Mouse (Mus musculus) midbrain, embryonic 10.5 days (tissue): Measurements from ENCODE around the gene Zfp740. TPM values are rescaled to one million over a fixed set of nuclear protein-coding genes. Genes with fewer than 3 reads are reported as not detected.
A peak's percentile ranks its signal among the peaks of the same experiment; 100 is the strongest.
"Not testable (repeated sequence)": the region's sequence is repeated elsewhere in the genome, so short reads cannot be mapped to it uniquely, and the experiment has no call there.

Experiments used
- DNase-seq: peaks from one replicate; pipeline ENCODE4 v3.0.0-alpha.2; 2017; ENCODE audit warnings: low spot score
- H3K27ac ChIP-seq: fragments of 300-500 bp; sonication (generic); replicated peaks from 2 replicates; pipeline ENCODE4 v1.5.1; 2016; ENCODE audit warnings: mild to moderate bottlenecking
- H3K27me3 ChIP-seq: fragments of 300-500 bp; sonication (generic); 2 replicates; pipeline ENCODE4 v1.6.1; 2016; ENCODE audit warnings: low read depth, mild to moderate bottlenecking; ENCODE audit not compliant: poor library complexity, severe bottlenecking
- H3K36me3 ChIP-seq: fragments of 300-500 bp; sonication (generic); 2 replicates; pipeline ENCODE4 v1.6.1; 2016; ENCODE audit warnings: mild to moderate bottlenecking, moderate library complexity
- H3K4me1 ChIP-seq: fragments of 300-500 bp; sonication (generic); 2 replicates; pipeline ENCODE4 v1.6.1; 2016
- H3K4me3 ChIP-seq: fragments of 300-500 bp; sonication (generic); 2 replicates; pipeline ENCODE4 v1.5.1; 2016; ENCODE audit warnings: mild to moderate bottlenecking, moderate library complexity
- H3K9me3 ChIP-seq: fragments of 300-500 bp; sonication (generic); replicated peaks from 2 replicates; pipeline ENCODE4 v1.6.1; 2016; ENCODE audit warnings: mild to moderate bottlenecking
- WGBS: fragments of 180-500 bp; shearing (Covaris S2); methylation state at CpG from one replicate; pipeline ENCODE4 v1.1.7; 2016; 5-methylcytosine and 5-hydroxymethylcytosine counted together
- polyA plus RNA-seq: library from polyadenylated mRNA; unstranded; fragments of >200 nt; fragmentation: Nextera tagmentation; extraction: Ambion mirVana; gene quantifications from 2 replicates; pipeline ENCODE4 v1.2.1, GENCODE M21; 2016

Gene Zfp740
- 63.0 and 72.4 TPM in 2 replicates for polyA plus RNA-seq

- Histone ChIP-seq H3K4me1 (peaks cover 33% of the 10 kb centered on the region), H3K4me3 (peak within 1 kb of the TSS; percentile 84), H3K36me3 (peaks cover 36% of the 10 kb centered on the region), H3K9me3 (no peaks in the 10 kb centered on the region), H3K27me3 (no peaks in the 10 kb centered on the region), H3K27ac (peak within 1 kb of the TSS; percentile 98)
- DNase-seq = peak; percentile 98
- under 1% methylated on average over 54 of the region's 68 CpGs for WGBS
Measured at GRCm38 (mm10) chr15:102202971-102203834, at the start of gene Zfp740. Zfp740 (plus strand) TSS chr15:102203249.

GRCm38 (mm10) chr15:102155006-102155405 lies 48.0 kb upstream of the Zfp740 start:
- H3K4me1 ChIP-seq = peaks cover 46% of the 10 kb centered on the region
- not testable (repeated sequence) for H3K9me3 ChIP-seq, H3K27me3 ChIP-seq, H3K36me3 ChIP-seq, H3K27ac ChIP-seq, DNase-seq, H3K4me3 ChIP-seq
- 95% methylated on average over 6 of the region's 6 CpGs for WGBS

GRCm38 (mm10) chr15:102156836-102157235 lies 46.2 kb upstream of the Zfp740 start:
- WGBS = 29% methylated on average over 20 of the region's 20 CpGs
- Histone ChIP-seq H3K27me3 (no peaks in the 10 kb centered on the region), H3K4me1 (peaks cover 46% of the 10 kb centered on the region), H3K36me3 (no peaks in the 10 kb centered on the region), H3K4me3 (0 out of 2 replicates have a peak overlapping the region, but pooled peaks have one; percentile 14), H3K27ac (peak overlapping the region; percentile 82), H3K9me3 (no peaks in the 10 kb centered on the region)
- peak; percentile 57 for DNase-seq

GRCm38 (mm10) chr15:102160415-102161060 lies 42.5 kb upstream of the Zfp740 start:
- Histone ChIP-seq H3K27ac (0 out of 2 replicates have a peak overlapping the region, but pooled peaks have one; percentile 30), H3K4me1 (peaks cover 34% of the 10 kb centered on the region), H3K9me3 (no peaks in the 10 kb centered on the region), H3K36me3 (no peaks in the 10 kb centered on the region), H3K27me3 (no peaks in the 10 kb centered on the region), H3K4me3 (no peak overlapping the region)
- 59% methylated on average over 27 of the region's 27 CpGs for WGBS
- DNase-seq = no peak

DNA sequence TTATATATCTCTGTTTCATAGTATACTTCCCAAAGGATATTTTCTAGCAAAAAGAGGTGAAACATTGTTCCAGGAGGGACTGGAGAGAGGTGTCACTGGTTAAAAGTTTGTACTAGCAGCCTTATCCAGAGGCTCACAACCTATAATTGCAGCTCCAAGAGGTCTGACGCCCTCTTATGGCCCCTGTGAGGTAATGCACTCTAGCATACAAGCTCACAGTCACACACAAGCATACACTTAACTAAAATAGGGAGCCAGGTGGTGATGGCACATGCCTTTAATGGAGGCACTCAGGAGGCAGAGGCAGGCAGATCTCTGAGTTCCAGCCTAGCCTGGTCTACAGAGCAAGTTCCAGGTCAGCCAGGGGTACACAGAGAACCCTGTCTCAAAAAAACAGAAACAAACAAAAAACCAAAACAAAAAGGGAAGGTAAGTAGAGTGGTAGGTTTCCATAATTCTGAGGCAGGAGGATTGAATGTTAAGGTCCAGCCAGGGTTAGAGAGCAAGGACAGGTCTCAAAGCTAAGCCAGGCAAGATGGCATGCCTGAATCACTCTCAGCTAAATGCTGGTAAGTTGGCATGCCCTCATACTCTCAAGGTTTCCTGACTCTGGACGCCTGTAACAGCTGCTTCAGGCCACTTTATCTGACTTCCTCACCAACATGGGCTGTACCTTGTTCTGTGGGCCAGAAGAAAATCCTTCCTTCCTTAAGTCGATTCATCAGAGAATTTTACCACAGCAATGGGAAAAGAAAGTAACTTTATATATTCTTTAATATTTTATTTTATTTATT lies 39.0 kb upstream of the Zfp740 start:
- Histone ChIP-seq H3K4me1 (peaks cover 6% of the 10 kb centered on the region; the same call in 1 of the 2 replicates), H3K36me3 (no peaks in the 10 kb centered on the region), H3K9me3 (no peaks in the 10 kb centered on the region), H3K4me3 (no peak overlapping the region), H3K27me3 (no peaks in the 10 kb centered on the region), H3K27ac (no peak overlapping the region)
- 64% methylated on average over 3 of the region's 3 CpGs for WGBS
- DNase-seq = no peak

DNA sequence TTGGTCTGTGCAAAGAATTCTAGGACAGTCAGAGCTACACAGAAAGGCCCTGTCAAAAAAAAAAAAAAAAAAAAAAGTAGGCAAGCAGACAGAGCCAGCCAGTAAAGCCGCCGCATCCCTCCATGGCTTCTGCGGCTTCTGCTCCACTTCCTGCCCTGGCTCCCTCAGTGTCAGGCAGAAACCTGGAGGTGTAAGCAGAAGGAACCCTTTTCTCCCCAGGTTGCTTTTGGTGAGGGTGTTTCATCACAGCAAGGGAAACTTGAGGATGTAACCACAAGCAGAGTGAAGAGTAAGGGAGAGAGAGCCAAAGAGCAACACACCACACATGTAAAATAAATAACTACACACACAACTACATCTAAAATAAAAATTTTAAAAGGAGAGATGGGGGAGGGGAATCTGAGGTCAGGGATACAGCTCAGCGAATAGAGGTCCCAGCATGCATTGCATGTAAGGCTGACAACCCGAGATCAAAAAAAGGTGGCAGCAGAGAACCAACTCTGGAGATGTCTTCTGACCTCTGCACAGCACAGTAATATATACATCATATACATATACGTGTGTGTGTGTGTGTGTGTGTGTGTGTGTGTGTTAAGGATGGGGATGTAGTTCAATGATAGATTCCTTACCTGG lies 37.5 kb upstream of the Zfp740 start:
- DNase-seq = no peak
- peaks cover 4% of the 10 kb centered on the region; the same call in 1 of the 2 replicates for H3K4me1 ChIP-seq
- H3K27me3 ChIP-seq = no peaks in the 10 kb centered on the region
- no peaks in the 10 kb centered on the region for H3K9me3 ChIP-seq
- H3K4me3 ChIP-seq = no peak overlapping the region
- 61% methylated on average over 6 of the region's 6 CpGs for WGBS
- H3K36me3 ChIP-seq = no peaks in the 10 kb centered on the region
- H3K27ac ChIP-seq = no peak overlapping the region

- 71% methylated on average over 6 of the region's 6 CpGs for WGBS
- Histone ChIP-seq H3K4me3 (no peak overlapping the region), H3K36me3 (no peaks in the 10 kb centered on the region), H3K9me3 (no peaks in the 10 kb centered on the region), H3K27me3 (no peaks in the 10 kb centered on the region), H3K4me1 (no peaks in the 10 kb centered on the region), H3K27ac (no peak overlapping the region)
- no peak for DNase-seq
Measured at GRCm38 (mm10) chr15:102167620-102168021, 35.4 kb upstream of the Zfp740 start.

- 76% methylated on average over 2 of the region's 2 CpGs for WGBS
Measured at GRCm38 (mm10) chr15:102169064-102169463, 34.0 kb upstream of the Zfp740 start.

DNA sequence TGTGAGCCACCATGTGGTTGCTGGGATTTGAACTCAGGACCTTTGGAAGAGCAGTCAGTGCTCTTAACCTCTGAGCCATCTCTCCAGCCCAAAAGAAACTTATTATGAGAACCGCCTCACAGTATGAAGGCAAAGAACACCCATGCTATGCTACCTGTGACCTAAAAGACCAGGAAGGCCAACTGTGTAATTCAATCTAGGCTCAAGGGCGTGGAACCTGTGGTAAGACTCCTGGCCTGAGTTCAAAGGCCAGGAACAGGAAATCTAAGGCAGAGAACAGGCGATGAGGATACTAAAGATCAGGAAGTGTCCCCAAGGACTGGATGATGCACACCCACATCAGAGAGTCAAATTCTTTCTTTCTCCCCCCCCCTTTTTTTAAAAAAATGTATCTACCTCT lies 29.5 kb upstream of the Zfp740 start:
- Histone ChIP-seq H3K27ac (no peak overlapping the region), H3K36me3 (no peaks in the 10 kb centered on the region), H3K9me3 (no peaks in the 10 kb centered on the region), H3K4me3 (no peak overlapping the region), H3K4me1 (no peaks in the 10 kb centered on the region), H3K27me3 (no peaks in the 10 kb centered on the region)
- no peak for DNase-seq
- WGBS = 83% methylated on average over 3 of the region's 3 CpGs

More at GRCm38 (mm10) chr15:102169064-102169463, 34.0 kb upstream of the Zfp740 start:
- H3K36me3 ChIP-seq = no peaks in the 10 kb centered on the region
- no peaks in the 10 kb centered on the region for H3K9me3 ChIP-seq
- no peak overlapping the region for H3K27ac ChIP-seq
- no peaks in the 10 kb centered on the region for H3K4me1 ChIP-seq
- no peak for DNase-seq
- H3K27me3 ChIP-seq = no peaks in the 10 kb centered on the region
- H3K4me3 ChIP-seq = no peak overlapping the region

DNA sequence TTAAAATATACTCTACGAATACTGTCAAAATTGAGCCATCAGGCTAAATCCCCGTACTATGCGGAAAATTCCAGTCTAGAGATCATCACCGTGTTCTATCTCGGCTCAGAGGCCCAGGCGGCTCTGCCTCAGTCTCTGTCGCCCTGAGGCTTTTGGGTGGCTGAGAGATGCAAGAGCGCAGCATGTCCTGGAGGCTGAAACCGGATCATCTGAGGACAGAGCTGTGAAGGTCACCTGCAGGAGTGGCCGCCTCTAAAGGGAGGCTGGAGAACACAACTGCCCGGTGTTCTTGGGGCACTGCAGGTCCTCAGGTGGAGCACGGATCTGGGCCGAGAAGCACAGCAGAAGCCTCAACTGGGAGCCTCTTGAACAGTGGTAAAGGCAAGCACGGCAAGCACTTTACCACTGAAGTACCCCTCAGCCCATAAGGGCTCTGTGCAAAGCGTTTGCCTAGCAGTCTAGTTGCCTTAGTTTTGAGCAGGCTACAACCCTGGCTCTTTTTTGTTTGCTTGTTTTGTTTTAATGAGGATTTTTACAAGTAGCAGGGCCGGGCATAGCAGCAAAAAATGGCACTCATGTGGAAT lies 27.2 kb upstream of the Zfp740 start:
- 91% methylated on average over 16 of the region's 16 CpGs for WGBS
- no peaks in the 10 kb centered on the region for H3K9me3 ChIP-seq
- H3K4me1 ChIP-seq = no peaks in the 10 kb centered on the region
- no peak overlapping the region for H3K27ac ChIP-seq
- DNase-seq = no peak
- H3K36me3 ChIP-seq = 0 out of 2 replicates have a peak, but pooled peaks cover 3% of the 10 kb centered on the region
- H3K27me3 ChIP-seq = no peaks in the 10 kb centered on the region
- no peak overlapping the region for H3K4me3 ChIP-seq

- DNase-seq = no peak
- WGBS = 90% methylated on average over 7 of the region's 7 CpGs
- H3K4me1 ChIP-seq = no peaks in the 10 kb centered on the region
- 0 out of 2 replicates have a peak, but pooled peaks cover 3% of the 10 kb centered on the region for H3K36me3 ChIP-seq
- H3K27ac ChIP-seq = no peak overlapping the region
- no peaks in the 10 kb centered on the region for H3K27me3 ChIP-seq
- H3K4me3 ChIP-seq = no peak overlapping the region
- no peaks in the 10 kb centered on the region for H3K9me3 ChIP-seq
Measured at GRCm38 (mm10) chr15:102176571-102177316, 26.3 kb upstream of the Zfp740 start.
